8 mouse cellular contexts compared by ENCODE assay signal in the genomic region with DNA sequence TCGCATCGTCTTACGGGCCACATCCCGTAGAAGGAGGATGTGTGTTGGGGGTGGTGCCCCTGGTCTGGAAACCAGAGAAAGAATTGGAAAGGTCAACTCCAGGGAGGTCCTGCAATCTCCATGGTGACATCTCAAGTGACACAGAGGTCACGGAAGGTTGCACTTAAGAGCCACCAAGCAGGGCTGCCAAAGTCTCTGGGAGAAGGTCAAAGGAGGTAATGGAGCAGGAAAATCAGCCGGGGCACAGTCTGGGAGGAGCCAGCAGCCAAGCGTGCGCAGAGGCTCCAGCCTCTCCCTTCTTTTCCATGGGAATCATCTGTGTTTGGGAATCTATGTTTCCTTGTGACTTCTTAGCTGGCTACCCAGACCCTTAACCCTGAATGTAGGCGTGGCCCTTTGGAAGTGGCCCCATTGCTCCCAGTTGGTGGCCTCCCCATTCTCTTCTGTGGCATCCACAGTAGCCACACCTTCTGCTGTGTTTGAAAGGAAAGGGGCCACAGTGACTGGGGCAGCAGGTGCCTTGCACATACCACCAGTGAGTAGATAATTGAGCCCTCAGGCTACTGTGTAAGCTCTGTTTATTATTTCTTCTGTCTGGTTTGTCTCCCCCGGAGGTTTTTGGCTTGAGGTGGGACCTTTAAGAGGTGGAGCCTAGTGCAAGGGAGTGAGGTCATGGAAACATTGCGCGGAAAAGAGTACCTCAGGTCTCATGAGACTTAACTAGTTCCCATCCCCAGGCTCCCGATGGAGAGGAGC.
DNase-seq lines count a peak whose midpoint lies in the region; ATAC-seq and TF ChIP-seq lines count a peak whose summit lies in the region.
"Had no signal": no experiment of that assay in that cellular context is flagged by ENCODE, and none has a peak within 500 bp of the region (broad histone marks: within the 10 kb centered on the region; RNA-seq: fewer than 3 reads in every experiment).

No protein-coding gene starts in this region.

- H3K4me2 ChIP-seq in midbrain, embryonic 12.5 days (replicated peaks) = no peak overlapping the region
- H3K4me2 ChIP-seq in midbrain, postnatal 0 days (ENCODE audit: low read depth, low read length, poor library complexity, severe bottlenecking) = no peak overlapping the region; the same call in 1 of the 2 replicates
- H3K4me2 ChIP-seq: liver, embryonic 11.5 days had no signal

- no peak for TF ChIP-seq CTCF in midbrain, postnatal 0 days (IDR thresholded peaks at IDR 0.05)

- H3K9me3 ChIP-seq in midbrain, embryonic 12.5 days = no peaks in the 10 kb centered on the region
- no peaks in the 10 kb centered on the region for H3K9me3 ChIP-seq in midbrain, postnatal 0 days (ENCODE audit: low read length)
- H3K9me3 ChIP-seq in embryonic facial prominence, embryonic 10.5 days = peaks cover 2% of the 10 kb centered on the region; the same call in 1 of the 2 replicates

- peak; percentile 27; the same call in 1 of the 2 replicates for ATAC-seq in midbrain, embryonic 12.5 days (ENCODE audit: low FRiP score, low read depth)
- no peak for ATAC-seq in midbrain, postnatal 0 days (ENCODE audit: low FRiP score)

- no peaks in the 10 kb centered on the region for H3K36me3 ChIP-seq in midbrain, embryonic 12.5 days
- H3K36me3 ChIP-seq in midbrain, postnatal 0 days (ENCODE audit: insufficient read depth, low read length) = no peaks in the 10 kb centered on the region
- H3K36me3 ChIP-seq in embryonic facial prominence, embryonic 10.5 days (replicated peaks) = no peaks in the 10 kb centered on the region

- no peak overlapping the region for H3K4me3 ChIP-seq in midbrain, embryonic 12.5 days
- H3K4me3 ChIP-seq in midbrain, postnatal 0 days (ENCODE audit: low read depth, low read length) = no peak overlapping the region
- peak overlapping the region; percentile 26; the same call in 1 of the 2 replicates for H3K4me3 ChIP-seq in embryonic facial prominence, embryonic 10.5 days

- H3K9ac ChIP-seq in midbrain, embryonic 12.5 days (replicated peaks) = no peak overlapping the region
- H3K9ac ChIP-seq in midbrain, postnatal 0 days (replicated peaks; ENCODE audit: low read length, poor library complexity, severe bottlenecking) = no peak overlapping the region

- peaks cover 10% of the 10 kb centered on the region for H3K4me1 ChIP-seq in midbrain, embryonic 12.5 days
- H3K4me1 ChIP-seq in midbrain, postnatal 0 days (ENCODE audit: insufficient read depth, low read length) = no peaks in the 10 kb centered on the region
- H3K4me1 ChIP-seq in embryonic facial prominence, embryonic 10.5 days = peaks cover 45% of the 10 kb centered on the region

- no peak overlapping the region for H3K27ac ChIP-seq in midbrain, embryonic 12.5 days (replicated peaks)
- no peak overlapping the region for H3K27ac ChIP-seq in midbrain, postnatal 0 days (ENCODE audit: low read depth, low read length)
- peak overlapping the region; percentile 67 for H3K27ac ChIP-seq in embryonic facial prominence, embryonic 10.5 days (replicated peaks)

- DNase-seq in midbrain, postnatal 0 days (ENCODE audit: low spot score) = no peak
- DNase-seq in embryonic facial prominence, embryonic 10.5 days (ENCODE audit: low spot score) = peak; percentile 70
- DNase-seq in kidney, adult 9 months = peak; percentile 52
- peak; percentile 22 for DNase-seq in yolk sac, embryonic 10.5 days (ENCODE audit: low spot score)
- DNase-seq in spleen, postnatal 36 days (ENCODE audit: low spot score in 2 of 2) = no peak
- DNase-seq in left cerebral cortex, postnatal 36 days (ENCODE audit: low spot score in 2 of 2) = no peak

- WGBS in midbrain, embryonic 12.5 days = 12% methylated on average over 13 of the region's 13 CpGs
- WGBS in midbrain, postnatal 0 days = 16% methylated on average over 13 of the region's 13 CpGs
- 9% methylated on average over 13 of the region's 13 CpGs for WGBS in embryonic facial prominence, embryonic 10.5 days

- intact Hi-C loops in left cerebral cortex, postnatal 36 days (cut with DNase I) = no loop called here

- peaks cover 16% of the 10 kb centered on the region for H3K27me3 ChIP-seq in midbrain, embryonic 12.5 days
- H3K27me3 ChIP-seq in midbrain, postnatal 0 days (ENCODE audit: insufficient read depth, low read length) = 0 out of 2 replicates have a peak, but pooled peaks cover 2% of the 10 kb centered on the region
- H3K27me3 ChIP-seq in embryonic facial prominence, embryonic 10.5 days (replicated peaks; ENCODE audit: low read depth, poor library complexity, severe bottlenecking) = peaks cover 28% of the 10 kb centered on the region

Comparison
In these comparisons a context has a peak if more than half of its experiments do, and no peak if none do; other contexts are left out.
1. DNase-seq: peak in embryonic facial prominence, embryonic 10.5 days (single experiment), kidney, adult 9 months (single experiment) and yolk sac, embryonic 10.5 days (single experiment); none in midbrain, postnatal 0 days (single experiment), spleen, postnatal 36 days (0 of 2) and left cerebral cortex, postnatal 36 days (0 of 2).